Mouse (Mus musculus) forebrain, postnatal 0 days (tissue): Measurements from ENCODE around the gene Ntrk3. TPM values are rescaled to one million over a fixed set of nuclear protein-coding genes. Genes with fewer than 3 reads are reported as not detected.
A peak's percentile ranks its signal among the peaks of the same experiment; 100 is the strongest.

Experiments
- ATAC-seq: fragments of 200-750 bp; cut with Nextera tagmentation; 2 replicates; pipeline ENCODE4 v1.8.0; 2017; ENCODE audit warnings: mild to moderate bottlenecking, moderate library complexity
- DNase-seq: peaks from one replicate; pipeline ENCODE4 v3.0.0-alpha.2; 2015
- H3K27ac ChIP-seq: fragments of 300-500 bp; sonication (generic); 2 replicates; pipeline ENCODE4 v1.5.1; 2014; ENCODE audit warnings: low read depth, mild to moderate bottlenecking, antibody characterized with exemption, low read length, moderate library complexity, mixed read lengths
- H3K27me3 ChIP-seq: fragments of 300-500 bp; sonication (generic); 2 replicates; pipeline ENCODE4 v1.6.1; 2014; ENCODE audit warnings: mild to moderate bottlenecking, low read length, mixed read lengths; ENCODE audit not compliant: insufficient read depth
- H3K36me3 ChIP-seq: fragments of 300-500 bp; sonication (generic); 2 replicates; pipeline ENCODE4 v1.6.1; 2014; ENCODE audit warnings: mild to moderate bottlenecking, moderate library complexity; ENCODE audit not compliant: insufficient read depth
- H3K4me1 ChIP-seq: fragments of 300-500 bp; sonication (generic); 2 replicates; pipeline ENCODE4 v1.6.1; 2014; ENCODE audit warnings: antibody characterized with exemption; ENCODE audit not compliant: insufficient read depth
- H3K4me2 ChIP-seq: fragments of 300-500 bp; sonication (generic); 2 replicates; pipeline ENCODE4 v1.6.1; 2014; ENCODE audit warnings: low read depth, mild to moderate bottlenecking, moderate library complexity
- H3K4me3 ChIP-seq: fragments of 300-500 bp; sonication (generic); 2 replicates; pipeline ENCODE4 v1.5.1; 2014; ENCODE audit warnings: low read depth, low read length, mixed read lengths
- H3K9ac ChIP-seq: fragments of 300-500 bp; sonication (generic); 2 replicates; pipeline ENCODE4 v1.6.1; 2014; ENCODE audit warnings: mild to moderate bottlenecking
- H3K9me3 ChIP-seq: fragments of 300-500 bp; sonication (generic); 2 replicates; pipeline ENCODE4 v1.6.1; 2016; ENCODE audit warnings: low read length
- CTCF ChIP-seq: sonication (generic); IDR thresholded peaks from 2 replicates; pipeline ENCODE4 v1.5.1; 2016; ENCODE audit warnings: antibody characterized with exemption, control low read depth, low read depth
- WGBS: fragments of 180-500 bp; shearing (Covaris S2); extraction: QIAGEN DNeasy Blood & Tissue Kit; methylation state at CpG from one replicate; pipeline ENCODE4 v1.1.7; 2014; 5-methylcytosine and 5-hydroxymethylcytosine counted together
- polyA plus RNA-seq: library from polyadenylated mRNA; unstranded; fragments of >200 nt; fragmentation: Nextera tagmentation; extraction: Ambion mirVana; gene quantifications from 2 replicates; pipeline ENCODE4 v1.2.1, GENCODE M21; 2015
- total RNA-seq: library from RNA; depleted of rRNA; stranded (reverse); fragments of >200 nt; gene quantifications from 2 replicates; pipeline ENCODE4 v1.2.3, GENCODE M21; 2014

Gene Ntrk3
- total and polyA plus RNA-seq, 2 experiments from 2014 or later, result 28.5 to 90.1 TPM

GRCm38 (mm10) chr7:78318640-78319039, 419.2 kb downstream of the Ntrk3 start:
- H3K4me3 ChIP-seq, result no peak overlapping the region
- 76% methylated on average over 4 of the region's 4 CpGs for WGBS

GRCm38 (mm10) chr7:78305770-78306169, 432.0 kb downstream of the Ntrk3 start:
- 88% methylated on average over 1 of the region's 1 CpGs for WGBS
- TF ChIP-seq CTCF, result no peak

More at GRCm38 (mm10) chr7:78318640-78319039, 419.2 kb downstream of the Ntrk3 start:
- Histone ChIP-seq H3K9ac (no peak overlapping the region), H3K27ac (no peak overlapping the region), H3K9me3 (no peaks in the 10 kb centered on the region), H3K36me3 (no peaks in the 10 kb centered on the region), H3K27me3 (no peaks in the 10 kb centered on the region), H3K4me2 (no peak overlapping the region), H3K4me1 (no peaks in the 10 kb centered on the region)
- no peak; the same call in 1 of the 2 replicates for ATAC-seq
- peak; percentile 33 for DNase-seq
- no peak for TF ChIP-seq CTCF

DNA sequence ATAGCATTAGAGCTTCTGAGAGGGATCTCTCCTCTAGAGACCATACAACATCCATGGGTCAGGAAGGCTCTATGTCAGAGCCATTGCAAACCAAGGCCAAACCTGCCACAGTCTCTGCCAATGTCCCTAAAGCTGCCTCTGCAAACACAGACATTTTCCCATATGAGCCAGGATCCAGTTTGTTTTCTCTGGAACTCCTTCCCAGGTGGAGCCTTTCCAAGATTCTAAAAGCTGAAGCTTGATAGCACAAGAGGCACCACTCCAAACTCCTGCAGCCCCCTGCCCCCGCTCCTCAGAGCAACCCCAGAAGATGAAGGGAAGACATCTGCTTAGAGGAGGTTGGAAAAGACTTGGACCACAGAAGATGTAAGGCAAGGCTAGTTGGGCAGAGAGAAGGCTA, 432.8 kb downstream of the Ntrk3 start:
- H3K9me3 ChIP-seq, result peaks cover 8% of the 10 kb centered on the region; the same call in 1 of the 2 replicates
- no peak overlapping the region for H3K9ac ChIP-seq
- no peak overlapping the region for H3K4me2 ChIP-seq
- no peak overlapping the region for H3K4me3 ChIP-seq
- H3K36me3 ChIP-seq, result no peaks in the 10 kb centered on the region
- H3K27ac ChIP-seq, result no peak overlapping the region
- no peaks in the 10 kb centered on the region for H3K4me1 ChIP-seq
- no peaks in the 10 kb centered on the region for H3K27me3 ChIP-seq
- ATAC-seq (no peak), DNase-seq (no peak)
- WGBS, result 88% methylated on average over 1 of the region's 1 CpGs
- TF ChIP-seq CTCF, result no peak

More at GRCm38 (mm10) chr7:78305770-78306169, 432.0 kb downstream of the Ntrk3 start:
- H3K27me3 ChIP-seq, result no peaks in the 10 kb centered on the region
- H3K9me3 ChIP-seq, result peaks cover 12% of the 10 kb centered on the region; the same call in 1 of the 2 replicates
- no peak for ATAC-seq
- no peaks in the 10 kb centered on the region for H3K36me3 ChIP-seq
- H3K27ac ChIP-seq, result no peak overlapping the region
- no peak overlapping the region for H3K4me2 ChIP-seq
- no peak for DNase-seq
- no peak overlapping the region for H3K9ac ChIP-seq
- no peak overlapping the region for H3K4me3 ChIP-seq
- H3K4me1 ChIP-seq, result no peaks in the 10 kb centered on the region

- 91% methylated on average over 5 of the region's 5 CpGs for WGBS
- ATAC-seq (no peak), DNase-seq (no peak)
- H3K4me3 ChIP-seq, result no peak overlapping the region
- no peak overlapping the region for H3K9ac ChIP-seq
- H3K27ac ChIP-seq, result no peak overlapping the region
- TF ChIP-seq CTCF, result no peak
- H3K4me2 ChIP-seq, result no peak overlapping the region
- no peaks in the 10 kb centered on the region for H3K9me3 ChIP-seq
- no peaks in the 10 kb centered on the region for H3K36me3 ChIP-seq
- no peaks in the 10 kb centered on the region for H3K4me1 ChIP-seq
- no peaks in the 10 kb centered on the region for H3K27me3 ChIP-seq
Observed at GRCm38 (mm10) chr7:78297290-78297689, 440.5 kb downstream of the Ntrk3 start.

DNA sequence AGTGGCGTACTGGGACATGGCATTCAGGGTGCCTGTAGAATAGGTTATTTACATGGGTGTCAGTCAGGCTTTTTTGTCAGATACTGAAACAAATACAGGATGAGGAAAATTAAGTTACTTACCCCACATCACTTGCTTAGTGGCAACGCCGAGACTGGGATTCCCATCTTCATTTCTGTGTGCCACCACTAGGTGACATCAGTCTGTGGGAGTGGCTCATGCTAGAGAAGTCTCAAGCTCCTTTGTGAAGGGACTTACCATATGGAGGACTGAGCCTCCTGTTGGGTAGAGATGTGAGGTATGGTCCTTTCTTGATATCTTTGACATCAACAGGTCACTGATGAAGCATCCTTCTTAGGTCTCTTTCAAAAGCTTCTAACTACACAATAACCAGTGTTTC, 443.5 kb downstream of the Ntrk3 start:
- Histone ChIP-seq H3K9me3 (no peaks in the 10 kb centered on the region), H3K4me3 (no peak overlapping the region), H3K9ac (no peak overlapping the region), H3K4me1 (no peaks in the 10 kb centered on the region), H3K27me3 (no peaks in the 10 kb centered on the region), H3K27ac (no peak overlapping the region), H3K4me2 (no peak overlapping the region), H3K36me3 (no peaks in the 10 kb centered on the region)
- TF ChIP-seq CTCF, result peak; percentile 32; the same call in 1 of the 2 replicates
- DNase-seq (no peak), ATAC-seq (no peak)
- WGBS, result 76% methylated on average over 3 of the region's 3 CpGs

DNA sequence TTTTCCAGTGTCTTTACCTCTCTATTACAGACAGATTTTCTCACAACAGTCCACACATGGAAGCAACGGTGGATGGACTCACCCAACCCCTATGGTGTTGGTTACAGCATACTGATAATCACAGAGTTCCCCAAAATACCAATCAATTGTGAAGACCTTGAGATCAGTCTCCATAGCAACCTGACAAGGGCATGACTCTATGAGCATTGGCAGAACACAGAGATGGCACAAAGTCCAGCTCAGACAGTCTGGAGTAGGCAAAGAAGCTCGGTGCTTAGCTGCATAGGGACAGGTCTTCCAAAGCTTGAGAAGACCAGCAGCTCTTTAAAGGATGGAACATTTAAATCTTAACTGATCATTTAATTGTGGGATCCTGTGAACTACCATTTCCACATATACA, 447.6 kb downstream of the Ntrk3 start:
- no peak for TF ChIP-seq CTCF
- Histone ChIP-seq H3K36me3 (no peaks in the 10 kb centered on the region), H3K4me3 (no peak overlapping the region), H3K4me1 (no peaks in the 10 kb centered on the region), H3K9me3 (no peaks in the 10 kb centered on the region), H3K27ac (no peak overlapping the region), H3K4me2 (no peak overlapping the region), H3K27me3 (no peaks in the 10 kb centered on the region), H3K9ac (no peak overlapping the region)
- ATAC-seq (no peak), DNase-seq (no peak)
- 47% methylated on average over 2 of the region's 2 CpGs for WGBS

DNA sequence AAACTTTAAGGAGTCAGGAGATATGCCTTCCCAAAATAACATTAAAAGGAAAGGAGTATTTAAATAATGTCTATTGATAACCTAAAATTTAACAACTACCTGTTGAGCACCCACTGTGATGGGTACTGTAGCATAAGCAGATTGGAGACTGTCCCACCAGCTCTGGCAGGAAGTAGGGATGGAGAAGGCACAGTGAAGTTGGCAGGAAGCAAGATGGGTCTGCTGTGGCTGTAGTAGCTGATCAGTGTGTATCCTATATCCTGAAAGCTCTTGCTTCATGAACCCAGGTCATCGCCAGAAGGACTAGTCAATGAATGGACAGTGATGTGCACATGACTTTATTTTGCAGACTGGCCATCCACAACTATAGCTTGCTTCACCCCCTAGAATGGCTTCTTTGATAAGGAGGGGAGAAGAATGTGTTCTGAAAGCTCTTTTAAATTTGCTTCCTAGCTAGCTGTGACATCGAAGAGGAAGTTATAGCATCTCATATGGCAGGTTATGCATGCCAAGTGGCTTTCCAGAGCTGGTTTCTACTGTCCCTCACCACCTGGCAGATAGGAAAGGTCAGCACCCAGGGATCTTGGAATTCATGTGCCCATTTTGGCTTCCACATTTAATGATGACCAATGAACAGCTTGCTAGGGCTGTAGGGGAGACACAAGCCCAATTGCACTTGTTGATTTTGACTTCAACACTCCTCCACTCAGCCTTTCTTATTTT, 451.1 kb downstream of the Ntrk3 start:
- no peak overlapping the region for H3K27ac ChIP-seq
- ATAC-seq, result no peak
- 97% methylated on average over 2 of the region's 2 CpGs for WGBS

More for the DNA sequence above, 451.1 kb downstream of the Ntrk3 start:
- DNase-seq, result no peak
- H3K4me1 ChIP-seq, result no peaks in the 10 kb centered on the region
- H3K27me3 ChIP-seq, result no peaks in the 10 kb centered on the region
- no peaks in the 10 kb centered on the region for H3K36me3 ChIP-seq
- TF ChIP-seq CTCF, result no peak
- no peak overlapping the region for H3K4me3 ChIP-seq
- H3K4me2 ChIP-seq, result no peak overlapping the region
- H3K9me3 ChIP-seq, result no peaks in the 10 kb centered on the region
- H3K9ac ChIP-seq, result no peak overlapping the region
